Mouse (Mus musculus) embryonic stem cell, embryonic (primary cell): ENCODE measurements at regions not wholly inside any gene's neighbourhood (a gene's known extent, or its start where the extent isn't known, plus 50 kb on each side); places are given as distances from the start of the nearest gene placed in this dataset.

ENCODE experiments used
- CTCF ChIA-PET, 4 experiments: fragments of 300-600 bp in 2 of 4; fragments of 350-600 bp in 2 of 4; sonication (Branson Sonifier 250); formaldehyde crosslinking; loops; one replicate each; lab custom pipeline; 2022; ENCODE audit warnings: inconsistent platforms in 2 of 4; lab: Charles Lee
- POLR2A ChIA-PET, 4 experiments: fragments of 300-600 bp in 2 of 4; fragments of 350-600 bp in 2 of 4; sonication (Branson Sonifier 250); formaldehyde crosslinking; loops; one replicate each; lab custom pipeline; 2022; ENCODE audit warnings: antibody characterized with exemption in 4 of 4, inconsistent platforms in 1 of 4; lab: Charles Lee

DNA sequence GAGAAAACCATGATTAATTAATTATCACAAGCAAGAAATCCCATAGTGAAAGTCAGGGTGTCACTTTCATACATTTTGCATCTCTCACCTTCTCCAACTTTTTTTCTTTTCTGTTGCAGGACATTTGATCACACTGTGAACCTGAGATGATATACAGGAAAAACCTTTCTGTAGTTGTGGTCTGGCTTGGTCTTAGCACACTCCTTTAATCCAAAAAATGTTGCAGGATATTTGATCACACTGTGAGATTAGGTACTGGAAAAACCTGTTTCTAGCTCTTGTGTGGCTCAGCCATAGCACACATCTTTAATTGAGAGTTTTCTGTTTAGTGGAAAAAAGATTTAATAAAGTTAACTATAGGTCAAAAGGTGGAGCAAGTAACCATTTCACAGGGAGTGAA is 645.6 kb upstream of the Zfp804a start:
- POLR2A ChIA-PET = no interaction called here
- CTCF ChIA-PET = no interaction called here

DNA sequence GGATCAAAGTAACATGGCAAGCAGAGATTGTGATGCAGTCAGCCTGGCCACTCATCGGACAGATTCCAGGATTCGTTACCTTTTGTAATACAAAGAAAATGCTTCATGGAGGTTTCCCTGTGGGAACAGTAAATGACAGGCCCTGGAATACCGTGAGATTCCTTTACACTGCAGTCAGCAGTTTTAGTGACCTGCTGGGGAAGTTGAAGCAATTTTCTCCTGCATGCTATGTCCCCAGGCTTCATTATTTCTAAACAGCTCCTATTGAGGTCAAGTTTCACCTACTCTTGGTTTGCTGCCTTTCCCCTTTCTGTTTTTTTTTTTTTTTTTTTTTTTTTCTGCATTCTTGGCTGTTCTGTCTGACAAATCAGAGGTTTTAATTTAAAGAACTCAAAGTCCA is 641.3 kb upstream of the Zfp804a start:
- CTCF ChIA-PET = no interaction called here
- POLR2A ChIA-PET = no interaction called here

DNA sequence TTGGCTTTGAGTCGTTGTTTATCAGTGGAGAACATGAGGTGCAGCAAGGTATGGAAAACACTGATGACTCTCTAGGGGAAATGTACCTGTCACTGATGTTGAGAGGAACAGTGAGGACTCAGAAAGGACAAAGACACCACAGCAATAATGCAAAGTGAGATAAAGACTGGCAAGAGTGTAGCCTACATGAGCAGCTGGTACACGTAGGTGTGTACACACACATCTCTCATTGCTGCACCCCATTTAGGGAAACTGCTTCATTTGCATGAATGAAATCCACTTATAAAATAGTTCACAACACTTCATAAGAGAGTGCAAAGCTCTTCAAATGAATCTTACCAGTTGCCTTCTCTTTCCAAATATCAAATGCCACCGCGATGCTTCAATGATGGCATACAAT is 621.6 kb upstream of the Zfp804a start:
- ChIA-PET POLR2A (no interaction called here), CTCF (no interaction called here)

GRCm38 (mm10) chr2:81439082-81439481 is 613.9 kb upstream of the Zfp804a start:
- ChIA-PET POLR2A (no interaction called here), CTCF (no interaction called here)

- CTCF ChIA-PET = no interaction called here
- POLR2A ChIA-PET = no interaction called here
Measured at GRCm38 (mm10) chr2:81440929-81441328, 612.1 kb upstream of the Zfp804a start.

- ChIA-PET POLR2A (no interaction called here), CTCF (no interaction called here)
Measured at GRCm38 (mm10) chr2:81450514-81450913, 602.5 kb upstream of the Zfp804a start.

DNA sequence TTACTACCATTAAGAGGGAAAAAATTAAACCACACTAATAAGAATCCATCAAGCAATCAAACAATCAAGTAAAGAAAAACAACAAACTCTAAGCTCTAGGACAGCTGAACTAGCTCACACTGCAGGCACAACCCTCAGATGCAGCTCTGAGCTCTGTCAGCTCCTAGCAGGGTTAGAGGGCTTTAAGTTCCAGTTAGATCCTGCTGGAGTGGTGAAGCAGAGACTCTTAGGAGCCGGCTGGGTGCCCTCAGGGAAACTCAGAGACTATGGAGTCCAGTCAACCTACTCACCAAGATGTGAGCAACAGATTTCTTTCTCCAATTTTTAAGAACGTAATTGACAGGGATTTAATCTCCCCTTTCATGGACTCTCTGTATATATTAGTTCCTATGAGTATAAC is 564.2 kb upstream of the Zfp804a start:
- CTCF ChIA-PET = no interaction called here
- POLR2A ChIA-PET = no interaction called here

GRCm38 (mm10) chr2:81506985-81507384 is 546.0 kb upstream of the Zfp804a start:
- CTCF ChIA-PET = no interaction called here
- POLR2A ChIA-PET = interaction anchor here in 1 of 4 experiments (0.7 kb wide), 1 partner anchor 9 kb away, joined by 3 read pairs; no protein-coding TSS in a partner anchor

DNA sequence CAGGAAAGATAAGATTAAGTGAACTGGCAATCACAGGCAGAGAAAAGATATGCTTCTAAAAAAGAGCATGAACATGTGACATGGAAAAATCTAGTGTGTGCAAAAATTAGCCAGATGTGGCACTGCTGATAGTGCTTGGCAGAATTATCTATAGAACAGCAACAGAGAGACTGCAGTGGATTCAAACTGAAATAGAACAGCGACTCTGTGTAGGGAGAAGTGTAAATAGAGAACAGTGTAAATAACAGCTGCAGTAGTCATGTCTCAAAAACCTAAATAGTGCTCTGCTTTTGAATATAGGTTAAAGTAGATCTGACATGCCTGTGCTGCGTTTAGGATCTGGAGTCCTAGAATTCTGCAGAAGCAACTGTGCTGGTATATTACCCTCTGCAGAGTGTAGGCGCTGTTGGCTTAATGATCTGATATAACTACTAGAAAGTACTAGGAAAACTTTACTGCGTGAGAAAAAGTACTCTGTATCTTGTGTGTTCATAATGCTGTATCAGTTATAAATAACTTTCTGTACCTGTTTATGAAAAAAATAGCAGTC is 539.9 kb upstream of the Zfp804a start:
- POLR2A ChIA-PET = no interaction called here
- CTCF ChIA-PET = no interaction called here

DNA sequence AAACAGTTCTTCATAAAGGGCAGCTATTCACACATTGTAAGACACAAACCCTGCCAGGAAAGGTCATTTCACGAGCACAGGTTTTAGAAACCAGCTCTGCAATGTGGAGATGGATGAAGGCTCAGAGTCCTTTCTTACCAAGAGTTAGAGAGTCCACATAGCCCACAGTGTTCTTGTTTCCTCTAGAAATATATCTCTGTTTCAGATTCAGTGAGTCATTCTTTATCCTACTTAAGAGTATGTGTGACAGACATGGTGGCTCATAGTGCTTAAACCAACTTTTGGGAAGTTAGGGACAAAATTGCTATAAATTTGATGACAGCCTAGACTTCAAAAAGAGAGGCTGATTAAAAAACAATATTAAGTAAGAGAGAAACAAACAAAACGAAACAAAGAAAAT is 514.9 kb upstream of the Zfp804a start:
- CTCF ChIA-PET = no interaction called here
- POLR2A ChIA-PET = no interaction called here

DNA sequence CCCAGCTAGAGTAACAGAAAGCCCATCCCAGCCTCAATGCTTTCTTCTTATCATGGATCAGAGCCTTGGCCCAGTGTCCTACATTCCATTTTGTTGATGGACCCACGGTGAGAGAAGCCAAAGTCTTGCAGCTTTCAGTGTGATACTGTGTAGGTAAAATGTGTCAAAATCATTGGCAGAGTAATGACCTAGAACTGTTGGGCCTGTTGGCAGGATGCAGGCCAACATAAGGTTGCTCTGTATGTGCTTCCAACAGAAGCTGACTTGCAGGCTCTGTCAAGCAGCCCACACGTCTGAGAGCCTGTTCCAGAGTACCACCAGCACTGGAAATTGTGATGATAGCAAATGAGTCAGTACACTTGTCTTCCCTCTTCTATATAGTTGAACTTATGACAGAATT is 503.9 kb upstream of the Zfp804a start:
- ChIA-PET POLR2A (interaction anchor here in 1 of 4 experiments (0.8 kb wide), 1 partner anchor 9 kb away, joined by 3 read pairs; no protein-coding TSS in a partner anchor), CTCF (no interaction called here)

GRCm38 (mm10) chr2:81582111-81582510 is 470.9 kb upstream of the Zfp804a start:
- CTCF ChIA-PET = no interaction called here
- POLR2A ChIA-PET = no interaction called here
